Mouse (Mus musculus) yolk sac, embryonic 10.5 days (tissue): ENCODE measurements around the gene Prtg.

ENCODE experiments used
- DNase-seq: peaks from one replicate; pipeline ENCODE4 v3.0.0-alpha.2; 2017; ENCODE audit warnings: low spot score

The Prtg gene

DNA sequence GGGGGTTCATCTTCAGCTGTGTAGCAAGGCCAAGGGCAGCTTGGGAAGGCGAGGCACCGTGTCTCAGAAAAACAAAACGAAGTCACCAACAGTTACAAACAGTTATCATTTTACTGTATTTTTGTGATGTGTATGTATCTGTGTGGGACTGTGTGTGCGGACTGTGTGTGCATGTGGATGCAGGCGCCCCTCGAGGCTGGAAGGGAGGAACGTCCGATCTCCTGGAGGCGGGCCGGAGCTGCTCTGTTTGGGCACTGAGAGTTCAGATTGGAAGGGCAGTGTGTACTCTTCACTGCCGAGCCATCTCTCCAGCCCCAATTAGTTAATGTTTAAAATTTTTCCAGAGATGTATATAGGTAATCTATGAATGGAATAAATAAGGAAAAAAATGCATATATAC lies 55.5 kb downstream of the Prtg start:
- no peak for DNase-seq

DNA sequence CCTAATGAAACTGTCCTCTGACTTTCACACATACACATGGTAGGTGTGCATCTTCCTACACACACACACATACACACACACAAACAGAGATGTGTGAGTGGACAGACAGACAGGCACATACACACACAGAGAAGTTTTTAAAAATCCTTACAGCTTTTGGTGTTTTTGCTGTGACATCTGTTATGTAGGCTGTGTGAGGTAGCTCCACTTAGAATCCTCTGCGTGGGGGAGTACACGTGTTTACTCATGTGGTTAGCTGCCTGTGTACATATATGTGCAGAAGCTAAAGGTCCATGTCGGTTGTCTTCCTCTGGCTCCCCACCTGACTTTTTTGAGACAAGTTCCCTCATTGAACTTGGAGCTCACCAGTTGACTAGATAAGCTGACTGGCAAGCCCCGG lies 56.3 kb downstream of the Prtg start:
- no peak for DNase-seq

DNA sequence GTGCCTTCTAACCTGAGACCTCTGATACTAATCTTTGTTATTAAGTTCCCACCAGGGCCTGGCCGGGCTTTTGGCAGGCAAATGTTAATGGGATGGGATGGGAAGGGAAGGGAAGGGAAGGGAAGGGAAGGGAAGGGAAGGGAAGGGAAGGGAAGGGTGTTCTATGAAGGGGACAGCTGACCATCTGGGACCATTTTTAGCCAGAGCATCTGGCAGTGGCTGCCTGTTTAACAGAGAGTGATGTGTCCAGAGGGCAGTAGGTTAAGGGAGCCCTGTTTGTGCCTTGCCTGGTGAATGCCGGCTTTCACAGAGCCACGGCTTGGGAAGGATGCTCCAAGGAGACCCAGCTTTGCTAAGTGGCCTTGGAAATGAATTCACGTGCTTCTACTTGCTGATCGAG lies 57.1 kb downstream of the Prtg start:
- no peak for DNase-seq

DNA sequence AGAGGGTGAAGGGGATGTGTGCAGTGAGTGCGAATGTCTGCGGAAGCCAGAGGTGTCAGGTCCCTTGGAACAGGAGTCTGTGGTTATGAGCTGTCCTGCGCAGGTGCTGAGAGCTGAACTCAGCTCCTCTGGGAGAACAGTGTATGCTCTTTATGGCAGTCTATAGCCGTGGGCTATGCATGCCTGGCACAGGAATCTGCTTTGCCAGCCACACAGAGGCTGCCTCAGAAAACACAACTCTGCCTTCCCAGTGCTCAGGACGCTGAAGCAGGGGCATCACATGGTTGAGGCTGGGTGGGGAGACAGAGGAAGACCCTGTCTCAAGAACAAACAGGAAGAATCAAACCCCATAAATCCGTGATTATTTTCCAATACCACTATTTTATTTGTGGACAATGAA lies 60.8 kb downstream of the Prtg start:
- DNase-seq: no peak

DNA sequence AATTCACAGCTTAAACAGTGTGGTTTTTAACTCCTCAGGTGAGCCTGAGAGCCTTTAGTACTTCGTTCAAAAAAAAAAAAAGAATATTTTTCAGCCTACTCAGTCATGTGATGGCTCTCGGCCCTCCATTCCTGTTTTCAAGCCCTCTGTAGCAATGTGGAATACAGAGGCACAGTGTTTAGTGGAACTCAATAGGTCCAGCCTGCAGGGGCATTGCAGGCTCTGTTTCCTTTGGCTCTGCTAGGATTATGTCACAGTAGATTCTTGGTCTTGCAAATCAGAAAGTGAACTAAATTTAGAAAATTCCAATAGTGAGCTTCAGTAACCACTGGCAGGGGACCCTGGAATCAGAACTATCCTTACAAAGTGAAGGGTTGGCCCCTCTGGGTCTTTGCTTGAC lies 62.1 kb downstream of the Prtg start:
- DNase-seq: no peak

DNA sequence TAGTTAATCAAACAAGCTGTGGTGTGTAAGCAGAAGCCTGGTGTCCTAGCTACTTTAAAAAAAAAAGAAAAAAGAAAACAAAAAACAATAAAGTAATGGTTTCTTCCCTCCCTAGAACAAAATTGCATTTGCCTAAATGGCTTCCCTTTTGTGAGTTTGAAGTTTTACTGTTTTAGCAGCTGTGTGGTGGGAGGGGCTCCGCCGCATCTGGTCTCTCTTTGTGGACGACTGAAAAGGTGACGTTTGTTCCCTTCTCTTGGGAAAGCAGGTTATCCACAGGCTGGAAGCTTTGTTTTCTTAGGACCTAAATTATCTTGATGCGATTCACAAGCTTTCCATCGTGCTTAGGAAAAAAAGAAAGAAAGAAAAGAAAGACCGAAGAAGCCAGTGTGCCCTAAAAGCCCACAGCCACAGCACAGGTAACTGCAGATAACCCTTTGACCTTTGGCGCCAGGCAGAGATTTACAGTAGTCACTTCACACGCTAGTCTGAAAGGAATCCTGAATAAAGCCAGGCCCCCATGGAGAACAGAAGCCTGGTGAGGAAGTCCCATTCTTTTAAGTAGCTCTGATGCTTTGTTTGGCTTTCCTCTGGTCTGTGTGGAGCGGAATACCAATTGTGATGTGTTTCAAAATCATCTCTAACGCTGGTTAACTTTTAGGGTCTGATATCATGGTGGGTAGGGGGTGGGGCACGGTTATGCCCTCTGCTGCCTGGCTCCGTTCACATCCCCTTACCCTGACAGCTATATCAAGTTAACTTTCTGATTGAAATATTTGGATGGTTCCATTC lies 65.0 kb downstream of the Prtg start:
- peak; percentile 48 for DNase-seq

DNA sequence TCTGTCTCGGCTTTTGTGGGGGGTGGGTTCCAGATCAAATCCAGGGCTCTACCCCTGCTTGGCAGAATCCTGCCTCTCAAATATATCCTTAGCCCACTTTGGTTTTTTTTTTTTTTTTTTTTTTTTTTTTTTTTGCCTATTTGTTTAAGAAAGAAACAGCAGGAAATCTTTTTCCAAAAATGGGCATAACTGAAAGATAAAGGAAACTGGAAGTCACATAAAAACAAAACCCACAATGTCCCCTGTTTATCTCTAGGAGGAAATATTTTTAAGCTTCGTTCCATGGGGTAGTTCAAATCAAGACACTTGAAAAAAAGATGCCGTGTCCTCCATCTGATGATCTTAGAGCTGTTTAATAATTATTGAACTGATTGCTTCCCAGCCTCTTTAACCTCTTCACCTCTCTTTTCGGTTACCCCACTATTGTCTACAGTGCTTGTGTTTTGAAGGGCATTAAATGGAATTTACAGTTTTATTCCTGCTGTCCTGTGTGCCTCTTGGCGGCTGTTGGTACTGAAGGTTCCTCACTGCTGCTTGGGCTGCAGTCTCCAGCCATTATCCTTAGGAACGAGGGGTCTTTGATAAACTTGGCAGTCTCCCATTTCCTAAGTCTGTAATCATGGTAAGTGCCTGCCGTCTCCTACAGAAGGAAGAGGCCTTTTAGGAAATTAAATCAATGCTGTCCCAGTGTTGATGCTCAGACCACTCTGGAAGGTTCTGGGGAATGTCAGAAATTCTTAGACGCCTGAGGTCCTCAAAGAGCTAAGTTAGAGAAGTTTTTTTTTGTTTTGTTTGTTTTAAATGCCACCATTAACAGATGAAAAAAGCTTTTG lies 65.8 kb downstream of the Prtg start:
- no peak for DNase-seq

DNA sequence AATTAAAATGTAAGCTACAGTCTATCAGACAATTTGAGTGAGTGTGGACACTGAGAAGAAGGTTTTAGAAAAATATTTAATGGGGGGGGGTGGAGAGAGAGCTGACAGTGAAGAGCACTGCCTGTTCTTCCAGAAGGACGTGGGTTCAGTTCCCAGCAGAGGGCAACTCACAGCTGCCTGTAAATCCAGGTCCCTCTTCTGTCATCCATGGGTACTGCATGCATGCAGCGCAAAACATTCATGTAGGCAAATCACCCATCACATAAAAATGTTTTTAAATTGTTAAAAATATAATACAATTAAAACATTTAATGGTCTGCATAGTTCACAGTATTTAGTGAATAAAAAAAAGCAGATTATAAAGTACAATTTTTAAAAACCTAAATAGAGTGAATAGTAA lies 69.2 kb downstream of the Prtg start:
- DNase-seq: no peak

DNA sequence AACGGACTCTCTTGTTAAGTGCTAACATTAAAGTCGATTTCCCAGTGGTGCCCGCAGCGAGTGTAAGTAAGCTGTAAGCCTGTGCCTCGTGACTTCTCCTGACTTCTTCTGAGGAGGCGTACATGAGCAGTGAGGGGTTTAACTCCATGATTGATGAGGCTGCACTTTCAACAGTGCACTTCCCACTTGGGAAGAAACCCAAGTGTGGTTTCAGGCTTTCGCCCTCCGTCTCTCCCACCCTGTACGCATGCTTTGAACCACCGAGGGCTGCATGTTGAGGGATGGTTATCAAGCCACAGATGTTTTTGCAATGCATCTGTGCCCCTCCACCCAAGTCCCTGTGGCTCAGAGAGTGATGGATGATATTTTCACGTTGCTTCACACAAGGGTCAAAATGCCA lies 71.2 kb downstream of the Prtg start:
- peak; percentile 36 for DNase-seq

DNA sequence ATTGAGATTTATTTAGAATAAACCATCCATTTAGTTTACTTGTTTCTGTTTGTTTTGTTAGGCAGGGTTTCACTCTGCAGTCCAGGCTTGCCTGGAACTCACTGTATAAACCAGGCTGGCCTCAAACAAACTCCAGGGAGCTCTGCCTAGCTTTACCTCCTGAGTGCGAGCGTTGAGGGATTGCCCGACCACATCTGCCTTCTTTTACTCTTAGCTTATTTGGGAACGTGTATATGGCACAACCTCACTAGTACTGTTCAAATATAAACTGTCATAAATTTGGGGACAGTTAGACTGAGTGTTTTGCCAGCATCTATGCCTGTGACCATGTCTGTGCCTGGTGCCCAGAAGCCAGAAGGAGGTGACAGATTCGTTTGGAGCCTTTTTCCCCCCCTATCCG lies 72.0 kb downstream of the Prtg start:
- no peak for DNase-seq

DNA sequence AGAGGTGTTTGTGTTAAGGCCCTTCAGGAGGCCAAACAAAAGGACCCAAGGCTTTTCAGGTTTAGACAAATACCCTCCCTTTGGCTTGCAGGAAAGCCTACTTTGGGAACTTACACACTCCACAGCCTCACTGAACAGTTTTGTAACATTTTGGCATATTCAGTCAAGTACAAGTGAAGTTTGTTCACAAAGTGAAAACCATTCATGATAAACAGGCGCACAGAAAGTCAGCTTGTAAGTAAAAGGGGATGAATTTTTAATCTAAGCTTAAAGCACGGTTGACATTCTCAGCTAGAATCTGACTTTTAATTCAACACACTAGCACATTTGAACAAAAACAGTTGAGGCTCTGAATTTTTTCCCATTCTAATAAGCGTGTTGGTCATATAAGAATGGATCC lies 72.9 kb downstream of the Prtg start:
- DNase-seq: no peak

DNA sequence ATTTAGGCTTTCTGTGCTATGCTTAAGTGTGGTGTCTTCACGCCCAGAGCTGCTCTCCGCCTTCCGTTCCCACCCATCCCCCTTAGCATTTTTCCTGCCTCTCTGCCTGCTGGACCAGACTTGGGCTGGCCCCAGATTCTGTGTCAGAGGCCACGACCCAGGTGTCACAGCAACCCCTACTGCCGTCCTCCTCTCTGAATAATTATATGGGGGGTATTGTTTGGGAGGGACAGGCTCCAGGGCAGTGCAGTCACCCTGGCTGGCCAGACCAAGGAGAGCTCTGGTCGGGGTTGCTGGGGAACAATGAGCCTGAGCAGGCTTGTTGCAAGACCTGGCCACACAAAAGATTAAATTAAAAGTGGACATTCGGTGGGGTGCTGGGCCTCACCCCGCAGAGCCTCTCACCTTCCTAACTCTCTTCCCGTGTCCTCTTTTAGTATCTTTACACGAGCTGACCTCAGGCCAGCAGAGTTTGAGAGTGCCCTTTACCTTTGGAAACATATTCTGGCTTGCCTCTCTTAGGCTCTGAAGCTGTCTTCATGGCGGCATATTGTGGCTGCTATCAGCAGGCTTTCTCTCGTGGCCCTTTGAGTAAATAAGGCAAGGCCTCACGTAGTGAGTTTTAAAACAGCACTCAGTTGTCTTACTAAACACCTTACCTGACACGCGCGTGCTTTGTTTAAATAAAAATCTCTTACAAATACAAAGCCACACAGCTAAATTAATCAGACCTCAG lies 73.7 kb downstream of the Prtg start:
- peak; percentile 78 for DNase-seq

DNA sequence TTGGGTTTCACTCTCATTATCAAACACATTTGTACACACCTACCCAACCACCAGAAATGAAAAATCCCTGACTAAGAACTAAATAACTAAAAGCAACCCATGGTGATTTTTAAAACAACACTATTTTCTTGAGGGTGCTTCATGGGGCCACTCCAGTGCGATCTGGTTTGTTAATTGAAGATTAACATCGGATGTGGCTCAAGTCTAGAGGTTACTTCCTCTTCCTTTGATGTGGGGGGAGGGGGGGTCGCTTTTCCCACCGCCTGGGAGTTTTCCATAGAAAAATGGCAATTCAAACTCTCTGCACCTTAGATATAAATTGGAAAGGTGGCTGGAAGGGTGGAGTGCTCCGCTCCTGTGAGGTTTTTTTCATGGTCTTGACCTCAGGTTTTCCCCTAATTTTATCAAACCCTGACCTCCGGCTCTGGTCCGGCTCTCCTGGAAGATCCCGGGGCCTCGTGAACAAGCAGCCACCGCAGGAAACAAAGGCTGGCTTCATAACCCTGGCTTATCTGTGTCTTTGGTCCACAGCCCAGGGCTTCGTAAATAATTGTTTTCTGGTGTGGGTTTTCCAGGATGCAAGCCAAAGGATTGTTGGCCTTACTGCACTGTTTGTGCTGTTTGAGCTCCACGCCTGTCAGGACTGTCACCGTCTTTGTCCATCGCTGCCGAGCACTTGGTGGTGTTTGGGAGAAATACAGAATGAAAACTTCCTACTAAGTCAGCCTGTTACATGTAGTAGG lies 74.5 kb downstream of the Prtg start:
- DNase-seq: peak; percentile 48

DNA sequence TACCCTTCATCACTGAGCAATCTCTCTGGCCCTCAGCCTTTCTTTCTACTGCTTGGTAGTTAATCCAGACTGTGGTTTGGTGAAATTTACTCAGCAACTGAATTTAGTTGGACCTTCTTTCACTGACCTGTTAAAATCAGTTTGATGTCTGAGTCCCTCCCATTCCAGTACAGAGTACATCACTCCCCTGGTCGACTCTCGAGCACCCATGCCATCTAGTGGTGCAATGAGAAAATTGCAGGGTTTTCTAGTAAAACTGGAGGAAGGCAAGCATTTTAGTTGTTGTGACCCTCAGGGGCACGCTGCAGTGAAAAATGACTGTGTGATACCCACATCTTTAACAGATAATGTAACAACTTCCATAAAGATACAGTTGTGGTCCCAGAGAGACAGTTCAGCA lies 77.3 kb downstream of the Prtg start:
- peak; percentile 48 for DNase-seq

DNA sequence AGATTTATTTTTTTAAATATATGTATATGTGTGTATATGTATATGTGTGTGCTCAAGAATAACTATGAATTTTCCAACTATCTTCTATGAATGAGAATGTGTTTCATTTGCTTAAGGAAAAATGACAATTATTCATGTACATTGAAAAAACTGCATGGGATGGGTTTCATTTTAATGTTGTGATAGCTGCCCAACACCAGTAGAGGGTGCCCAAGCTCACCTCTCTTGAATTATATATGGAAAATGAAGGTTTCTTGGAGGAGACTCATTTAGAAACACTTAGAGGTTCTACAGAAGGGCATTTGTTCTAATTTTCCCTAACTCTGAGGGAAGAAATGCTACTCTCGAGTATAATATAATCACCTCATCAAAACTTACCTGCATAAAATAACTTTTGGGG lies 83.1 kb downstream of the Prtg start:
- DNase-seq: no peak

DNA sequence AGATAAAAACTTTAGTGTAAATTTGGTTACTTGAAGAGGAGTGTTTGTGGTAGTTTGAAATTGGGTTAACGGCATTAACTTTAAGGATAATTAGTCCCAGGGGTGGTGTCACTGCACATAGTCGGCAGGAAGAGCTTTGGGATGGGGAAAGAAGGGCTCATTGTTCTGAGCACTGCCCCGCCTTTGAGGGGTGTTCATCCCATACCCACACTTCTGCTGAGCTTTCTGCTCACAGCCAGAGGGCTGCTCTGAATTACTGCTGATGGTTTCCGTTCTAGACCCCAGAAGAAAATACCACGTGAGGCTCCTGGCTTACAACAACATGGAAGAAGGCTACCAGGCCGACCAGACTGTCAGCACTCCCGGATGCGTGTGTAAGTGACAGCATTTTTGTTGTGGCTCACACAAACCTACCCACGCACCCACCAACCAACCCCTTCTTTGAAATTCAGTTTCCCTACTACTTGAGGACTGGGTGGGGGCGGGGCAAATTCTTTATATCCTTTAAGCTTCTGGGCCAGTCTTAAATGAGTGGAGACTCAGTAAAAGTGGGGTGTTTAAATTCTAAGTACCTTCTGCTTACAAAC lies 83.9 kb downstream of the Prtg start:
- no peak for DNase-seq

DNA sequence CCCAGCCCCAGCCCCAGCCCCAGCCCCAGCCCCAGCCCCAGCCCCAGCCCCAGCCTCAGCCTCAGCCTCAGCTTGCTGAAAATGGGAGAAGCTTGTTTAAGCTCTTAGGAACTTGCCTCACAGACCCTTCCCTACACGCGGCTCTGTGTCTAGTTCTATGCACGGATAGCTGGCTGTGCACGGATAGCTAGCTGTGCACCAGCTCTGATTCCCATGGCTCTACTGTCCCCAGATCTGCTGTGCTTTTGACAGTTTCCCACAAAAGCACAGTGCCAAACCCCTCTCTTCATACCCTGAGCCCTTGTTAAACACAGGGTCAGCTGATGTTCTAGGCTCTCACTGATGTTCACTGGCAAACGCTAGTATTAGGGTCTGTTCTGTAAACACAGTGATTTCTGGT lies 86.1 kb downstream of the Prtg start:
- no peak for DNase-seq

DNA sequence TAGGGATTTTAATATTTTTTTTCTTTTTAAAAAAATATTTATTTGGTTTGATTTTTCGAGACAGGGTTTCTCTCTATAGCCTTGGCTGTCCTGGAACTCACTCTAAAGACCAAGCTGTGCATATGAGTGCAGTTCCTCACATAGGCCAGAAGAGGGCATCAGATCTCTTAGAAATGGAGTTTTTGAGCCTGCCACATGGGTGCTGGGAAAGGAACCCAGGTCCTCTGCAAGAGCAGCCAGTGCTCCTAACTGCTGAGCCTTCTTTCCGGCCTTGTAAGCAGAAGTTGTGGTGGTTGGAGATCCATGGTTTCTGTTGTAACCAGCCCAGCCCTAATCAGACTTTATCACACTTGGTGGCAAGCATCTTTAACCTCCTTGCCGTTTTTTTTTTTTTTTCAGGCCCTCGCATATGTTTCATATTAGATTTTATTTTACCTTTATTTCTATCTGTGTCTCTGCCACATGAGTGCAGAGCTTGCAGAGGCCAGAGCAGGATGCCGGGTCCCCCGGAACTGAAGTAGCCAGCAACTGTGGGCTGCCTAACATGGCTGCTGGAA lies 88.2 kb downstream of the Prtg start:
- no peak for DNase-seq

DNA sequence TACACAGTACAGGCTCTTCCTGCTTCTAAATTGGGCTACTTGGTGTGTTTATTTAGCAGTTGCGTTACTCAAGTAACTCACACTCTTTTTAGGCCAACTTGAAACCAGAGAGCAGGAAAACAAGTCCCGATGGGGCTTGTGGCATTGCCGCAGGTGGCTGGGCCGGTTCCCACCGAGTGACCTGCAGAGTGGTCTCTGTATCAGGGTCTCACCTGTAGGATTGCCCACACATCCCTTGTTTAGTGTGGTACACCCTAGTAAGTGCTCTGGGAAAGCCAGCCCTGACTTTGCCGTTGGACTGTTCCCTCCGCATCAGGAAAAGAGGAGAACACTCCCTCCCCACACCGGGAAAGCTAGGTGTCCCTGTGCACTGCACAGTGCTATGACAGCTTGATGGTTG lies 95.4 kb downstream of the Prtg start:
- DNase-seq: no peak

DNA sequence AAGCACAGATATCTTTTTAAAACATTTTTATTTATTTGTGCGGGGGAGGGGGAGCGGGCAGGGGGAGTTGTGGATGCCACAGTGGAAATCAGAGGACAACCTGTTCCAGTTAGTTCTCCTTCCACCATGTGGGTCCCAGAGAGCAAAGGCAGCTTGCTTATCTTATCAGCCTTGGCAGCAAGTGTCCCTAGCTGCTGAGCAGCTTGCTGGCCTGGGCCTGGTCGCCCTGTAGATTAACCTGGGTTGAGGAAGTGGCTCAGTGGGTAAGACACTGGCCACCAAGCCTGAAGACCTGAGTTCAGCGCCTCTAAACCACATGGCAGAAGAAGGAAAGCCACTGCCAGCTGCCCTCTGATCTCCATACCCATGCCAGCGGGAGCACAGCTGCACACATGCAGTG lies 95.9 kb downstream of the Prtg start:
- DNase-seq: no peak

DNA sequence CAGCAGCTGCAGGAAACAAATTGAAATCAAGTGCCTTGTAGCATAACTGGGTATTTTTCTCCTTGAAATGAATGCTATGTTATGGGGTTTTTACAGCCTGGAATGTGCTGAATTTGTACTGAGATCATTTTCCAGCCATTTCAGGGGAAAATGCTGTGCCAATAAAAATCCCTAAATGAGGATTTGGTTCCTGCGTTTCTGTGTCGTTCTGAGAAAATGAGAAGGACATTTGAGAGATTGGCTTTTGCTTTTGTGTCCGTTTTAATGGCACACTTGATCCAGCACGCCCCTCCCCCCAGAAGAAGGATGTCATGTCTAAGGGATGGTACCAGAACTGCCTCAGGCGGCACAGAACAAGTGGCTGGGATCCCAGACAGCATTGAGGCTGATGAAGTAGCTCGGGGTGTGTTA lies 100.0 kb downstream of the Prtg start:
- no peak for DNase-seq
